Mouse (Mus musculus): Measurements from ENCODE around the gene Gm13272. TPM values are rescaled to one million over a fixed set of nuclear protein-coding genes. Genes with fewer than 3 reads are reported as not detected.
A peak's percentile ranks its signal among the peaks of the same experiment; 100 is the strongest.
"Not testable (repeated sequence)": the region's sequence is repeated elsewhere in the genome, so short reads cannot be mapped to it uniquely, and the experiment has no call there.

Gene Gm13272
- not detected for total RNA-seq (2022)

- not testable (repeated sequence) for DNase-seq (ENCODE audit: low spot score in 2 of 2)
Measured at GRCm38 (mm10) chr4:88779550-88779949, at the start of gene Gm13272. Gene Gm13272, plus strand, starts transcription at chr4:88779850.

- peak in 1 of 2 experiments; percentile 27 for DNase-seq (ENCODE audit: low spot score in 2 of 2)
Measured at GRCm38 (mm10) chr4:88738480-88738879, 41.2 kb upstream of the Gm13272 start.

GRCm38 (mm10) chr4:88739036-88739435 lies 40.6 kb upstream of the Gm13272 start:
- DNase-seq (ENCODE audit: low spot score in 2 of 2), result no peak

- no peak for DNase-seq (ENCODE audit: low spot score in 2 of 2)
Measured at GRCm38 (mm10) chr4:88741426-88741825, 38.2 kb upstream of the Gm13272 start.

- no peak for DNase-seq (ENCODE audit: low spot score in 2 of 2)
Measured at GRCm38 (mm10) chr4:88742771-88743371, 36.8 kb upstream of the Gm13272 start.

- no peak for DNase-seq (ENCODE audit: low spot score in 2 of 2)
Measured at GRCm38 (mm10) chr4:88744207-88744606, 35.4 kb upstream of the Gm13272 start.

- DNase-seq (ENCODE audit: low spot score in 2 of 2), result no peak
Measured at GRCm38 (mm10) chr4:88749926-88750325, 29.7 kb upstream of the Gm13272 start.

GRCm38 (mm10) chr4:88754818-88755340 lies 24.8 kb upstream of the Gm13272 start, which contains the start of gene Gm13271:
Gene Gm13271, plus strand, starts transcription at chr4:88754868.
- DNase-seq (ENCODE audit: low spot score in 2 of 2), result peak; percentile 64 to 71

- DNase-seq (ENCODE audit: low spot score in 2 of 2), result not testable (repeated sequence)
Measured at GRCm38 (mm10) chr4:88756581-88757513, 22.8 kb upstream of the Gm13272 start.

- peak; percentile 85 to 88 for DNase-seq (ENCODE audit: low spot score in 2 of 2)
Measured at GRCm38 (mm10) chr4:88757628-88758031, 22.0 kb upstream of the Gm13272 start.

- DNase-seq (ENCODE audit: low spot score in 2 of 2), result not testable (repeated sequence)
Measured at GRCm38 (mm10) chr4:88758751-88759150, 20.9 kb upstream of the Gm13272 start.

- peak in 1 of 2 experiments; percentile 13 for DNase-seq (ENCODE audit: low spot score in 2 of 2)
Measured at GRCm38 (mm10) chr4:88759610-88760268, 19.9 kb upstream of the Gm13272 start, which contains the start of gene Gm13283. Gene Gm13283, plus strand, starts transcription at chr4:88760119.

- DNase-seq (ENCODE audit: low spot score in 2 of 2), result peak; percentile 46 to 65
Measured at GRCm38 (mm10) chr4:88760431-88760830, 19.2 kb upstream of the Gm13272 start.

- DNase-seq (ENCODE audit: low spot score in 2 of 2), result peak; percentile 49 to 64
Measured at GRCm38 (mm10) chr4:88761776-88762175, 17.9 kb upstream of the Gm13272 start.

GRCm38 (mm10) chr4:88762341-88762740 lies 17.3 kb upstream of the Gm13272 start:
- not testable (repeated sequence) for DNase-seq (ENCODE audit: low spot score in 2 of 2)

GRCm38 (mm10) chr4:88763384-88764018 lies 16.1 kb upstream of the Gm13272 start:
- DNase-seq (ENCODE audit: low spot score in 2 of 2), result peak; percentile 23 to 52

- not testable (repeated sequence) for DNase-seq (ENCODE audit: low spot score in 2 of 2)
Measured at GRCm38 (mm10) chr4:88773534-88773933, 6.1 kb upstream of the Gm13272 start, which contains the start of gene Gm13290. Gene Gm13290, plus strand, starts transcription at chr4:88773834.

GRCm38 (mm10) chr4:88776622-88777021 lies 3.0 kb upstream of the Gm13272 start, which contains the start of gene Gm13289:
Gene Gm13289, plus strand, starts transcription at chr4:88776922.
- not testable (repeated sequence) for DNase-seq (ENCODE audit: low spot score in 2 of 2)

GRCm38 (mm10) chr4:88780320-88780719 lies 670 bp downstream of the Gm13272 start:
- DNase-seq (ENCODE audit: low spot score in 2 of 2), result not testable (repeated sequence)

- not testable (repeated sequence) for DNase-seq (ENCODE audit: low spot score in 2 of 2)
Measured at GRCm38 (mm10) chr4:88781831-88782230, 2.2 kb downstream of the Gm13272 start, which contains the start of gene Ifnz. Gene Ifnz, plus strand, starts transcription at chr4:88782131.
